Mouse (Mus musculus) forebrain, postnatal 0 days (tissue): Measurements from ENCODE around the gene A630089N07Rik. TPM values are rescaled to one million over a fixed set of nuclear protein-coding genes. Genes with fewer than 3 reads are reported as not detected.
"Not testable (repeated sequence)": the region's sequence is repeated elsewhere in the genome, so short reads cannot be mapped to it uniquely, and the experiment has no call there.

Source experiments
- ATAC-seq: fragments of 200-750 bp; cut with Nextera tagmentation; 2 replicates; pipeline ENCODE4 v1.8.0; 2017; ENCODE audit warnings: mild to moderate bottlenecking, moderate library complexity
- DNase-seq: peaks from one replicate; pipeline ENCODE4 v3.0.0-alpha.2; 2015
- H3K27ac ChIP-seq: fragments of 300-500 bp; sonication (generic); 2 replicates; pipeline ENCODE4 v1.5.1; 2014; ENCODE audit warnings: low read depth, mild to moderate bottlenecking, antibody characterized with exemption, low read length, moderate library complexity, mixed read lengths
- H3K27me3 ChIP-seq: fragments of 300-500 bp; sonication (generic); 2 replicates; pipeline ENCODE4 v1.6.1; 2014; ENCODE audit warnings: mild to moderate bottlenecking, low read length, mixed read lengths; ENCODE audit not compliant: insufficient read depth
- H3K36me3 ChIP-seq: fragments of 300-500 bp; sonication (generic); 2 replicates; pipeline ENCODE4 v1.6.1; 2014; ENCODE audit warnings: mild to moderate bottlenecking, moderate library complexity; ENCODE audit not compliant: insufficient read depth
- H3K4me1 ChIP-seq: fragments of 300-500 bp; sonication (generic); 2 replicates; pipeline ENCODE4 v1.6.1; 2014; ENCODE audit warnings: antibody characterized with exemption; ENCODE audit not compliant: insufficient read depth
- H3K4me2 ChIP-seq: fragments of 300-500 bp; sonication (generic); 2 replicates; pipeline ENCODE4 v1.6.1; 2014; ENCODE audit warnings: low read depth, mild to moderate bottlenecking, moderate library complexity
- H3K4me3 ChIP-seq: fragments of 300-500 bp; sonication (generic); 2 replicates; pipeline ENCODE4 v1.5.1; 2014; ENCODE audit warnings: low read depth, low read length, mixed read lengths
- H3K9ac ChIP-seq: fragments of 300-500 bp; sonication (generic); 2 replicates; pipeline ENCODE4 v1.6.1; 2014; ENCODE audit warnings: mild to moderate bottlenecking
- H3K9me3 ChIP-seq: fragments of 300-500 bp; sonication (generic); 2 replicates; pipeline ENCODE4 v1.6.1; 2016; ENCODE audit warnings: low read length
- CTCF ChIP-seq: sonication (generic); IDR thresholded peaks from 2 replicates; pipeline ENCODE4 v1.5.1; 2016; ENCODE audit warnings: antibody characterized with exemption, control low read depth, low read depth
- WGBS: fragments of 180-500 bp; shearing (Covaris S2); extraction: QIAGEN DNeasy Blood & Tissue Kit; methylation state at CpG from one replicate; pipeline ENCODE4 v1.1.7; 2014; 5-methylcytosine and 5-hydroxymethylcytosine counted together
- polyA plus RNA-seq: library from polyadenylated mRNA; unstranded; fragments of >200 nt; fragmentation: Nextera tagmentation; extraction: Ambion mirVana; gene quantifications from 2 replicates; pipeline ENCODE4 v1.2.1, GENCODE M21; 2015
- total RNA-seq: library from RNA; depleted of rRNA; stranded (reverse); fragments of >200 nt; gene quantifications from 2 replicates; pipeline ENCODE4 v1.2.3, GENCODE M21; 2014

The A630089N07Rik gene
- total and polyA plus RNA-seq, 2 experiments from 2014 or later: 8.0 to 10.2 TPM

DNA sequence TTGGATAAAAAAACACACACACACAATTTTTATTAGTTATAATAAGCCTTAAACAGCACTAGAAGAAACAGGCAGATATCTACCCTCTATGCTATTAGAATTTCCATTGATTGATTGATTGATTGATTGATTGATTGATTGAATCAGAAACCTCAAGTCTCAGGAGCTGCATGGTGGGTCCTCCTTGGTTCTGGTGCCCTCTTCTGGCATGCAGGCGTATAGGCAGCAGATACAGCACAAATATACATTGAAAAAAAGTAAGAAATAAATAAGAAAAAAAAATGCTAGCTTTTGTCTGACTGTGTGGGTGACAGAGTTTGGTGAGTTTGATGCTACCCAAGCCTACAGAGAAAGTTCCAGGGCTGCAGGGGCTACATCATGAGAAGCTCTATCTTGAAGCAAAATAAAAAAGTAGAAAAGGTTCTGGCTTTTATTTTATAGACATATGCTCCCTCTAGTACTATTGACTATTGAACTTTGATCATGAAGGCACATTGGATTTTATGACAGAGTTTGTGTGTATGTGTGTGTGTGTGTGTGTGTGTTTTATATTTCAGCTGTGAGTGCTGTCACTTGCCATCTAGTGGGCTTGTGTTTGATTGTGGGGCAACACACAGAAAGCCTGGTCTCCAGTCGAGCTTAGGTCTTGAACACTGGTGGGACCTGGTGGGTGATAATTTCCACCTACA is 59.4 kb downstream of the A630089N07Rik start:
- no peak overlapping the region for H3K4me3 ChIP-seq
- DNase-seq: no peak
- WGBS: 86% methylated on average over 2 of the region's 2 CpGs
- TF ChIP-seq CTCF: peak; percentile 34
- 0 out of 2 replicates have a peak, but pooled peaks cover 7% of the 10 kb centered on the region for H3K9me3 ChIP-seq
- no peaks in the 10 kb centered on the region for H3K4me1 ChIP-seq
- H3K27me3 ChIP-seq: no peaks in the 10 kb centered on the region
- no peak overlapping the region for H3K4me2 ChIP-seq
- H3K9ac ChIP-seq: no peak overlapping the region
- no peak overlapping the region for H3K27ac ChIP-seq
- ATAC-seq: no peak
- H3K36me3 ChIP-seq: peaks cover 4% of the 10 kb centered on the region; the same call in 1 of the 2 replicates

DNA sequence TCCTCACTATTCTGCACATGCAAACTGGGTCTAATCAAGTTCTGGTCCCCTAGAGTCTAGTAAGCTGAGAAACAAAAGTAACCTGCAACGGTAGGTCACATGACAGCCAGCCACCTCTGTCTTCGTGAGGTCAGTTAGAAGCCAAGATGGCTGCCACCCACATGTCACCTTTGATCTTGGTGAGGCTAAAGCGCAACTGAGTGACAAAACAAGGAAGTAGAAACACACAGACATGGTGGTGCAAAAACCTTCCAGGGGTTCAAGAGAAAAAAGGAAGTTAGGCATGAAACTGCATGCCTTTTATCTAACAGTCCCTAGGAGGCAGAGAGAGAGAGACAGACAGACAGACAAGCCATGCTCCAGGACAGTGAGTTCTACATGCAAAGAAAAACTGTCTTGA is 60.2 kb downstream of the A630089N07Rik start:
- H3K9ac ChIP-seq: no peak overlapping the region
- H3K4me1 ChIP-seq: no peaks in the 10 kb centered on the region
- DNase-seq (no peak), ATAC-seq (no peak)
- H3K9me3 ChIP-seq: 0 out of 2 replicates have a peak, but pooled peaks cover 7% of the 10 kb centered on the region
- no peak for TF ChIP-seq CTCF
- WGBS: 95% methylated on average over 3 of the region's 3 CpGs
- no peaks in the 10 kb centered on the region for H3K27me3 ChIP-seq
- peaks cover 4% of the 10 kb centered on the region; the same call in 1 of the 2 replicates for H3K36me3 ChIP-seq
- no peak overlapping the region for H3K4me3 ChIP-seq
- no peak overlapping the region for H3K4me2 ChIP-seq
- no peak overlapping the region for H3K27ac ChIP-seq

DNA sequence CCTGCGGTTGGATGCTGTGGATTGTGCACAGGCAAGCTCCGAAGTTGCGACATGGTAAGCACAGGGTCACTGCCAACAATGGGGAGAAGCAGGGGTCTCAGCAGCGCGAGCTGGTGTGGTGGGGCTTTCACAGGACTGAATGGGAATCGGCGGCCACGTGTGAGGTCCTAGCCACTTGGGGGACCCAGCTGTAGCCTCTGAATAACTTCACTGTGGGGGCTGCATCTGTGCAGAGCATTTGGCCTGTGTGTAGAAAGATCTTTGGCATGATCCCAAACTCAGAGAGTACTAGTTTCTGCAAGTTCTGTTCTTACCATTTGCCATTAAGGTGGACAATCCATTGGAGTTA is 84.9 kb downstream of the A630089N07Rik start:
- H3K36me3 ChIP-seq, DNase-seq, H3K27me3 ChIP-seq, H3K9me3 ChIP-seq, H3K27ac ChIP-seq: not testable (repeated sequence)
- peak; percentile 78 for ATAC-seq
- Histone ChIP-seq H3K4me1 (peaks cover 11% of the 10 kb centered on the region), H3K9ac (peak overlapping the region; percentile 54), H3K4me3 (peak overlapping the region; percentile 51), H3K4me2 (peak overlapping the region; percentile 86)
- WGBS: 1% methylated on average over 8 of the region's 8 CpGs

DNA sequence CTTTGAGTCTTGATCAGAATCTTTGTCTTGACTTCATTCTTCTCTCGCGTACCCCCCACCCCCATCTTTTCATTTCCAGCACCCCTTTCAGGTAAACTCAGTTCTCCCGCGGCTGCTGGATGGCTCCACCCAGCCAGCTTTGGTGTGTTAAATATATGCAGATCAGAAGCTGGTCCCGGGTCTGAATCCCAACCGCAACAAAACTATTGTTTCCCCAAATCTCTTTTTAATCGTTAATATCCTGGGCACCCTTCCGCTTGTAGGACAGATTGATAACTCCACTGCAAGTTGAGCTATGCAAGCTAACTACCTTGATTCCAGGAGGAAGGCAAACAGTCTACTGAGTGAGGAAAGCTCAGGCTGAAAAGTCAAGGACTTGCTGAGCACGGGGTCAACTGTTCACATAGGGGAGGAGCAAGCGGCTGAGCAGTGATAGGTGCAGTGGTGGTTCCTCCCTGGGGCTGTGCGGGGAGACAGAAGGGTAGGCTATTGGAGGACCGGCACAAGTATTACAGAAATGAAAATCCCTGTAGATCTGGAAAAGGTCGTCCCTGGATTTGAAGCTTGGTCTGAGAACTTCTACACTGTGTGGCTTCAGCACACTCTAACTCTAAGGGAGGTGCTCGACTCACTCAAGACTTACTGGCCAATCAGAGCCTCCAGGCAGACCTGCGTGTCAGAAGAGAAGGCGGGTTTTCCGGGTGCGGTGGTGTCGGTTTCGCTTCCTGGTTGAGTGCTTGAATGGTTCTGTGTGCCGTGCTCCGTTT is 85.5 kb downstream of the A630089N07Rik start, which contains the start of gene B230307C23Rik:
Gene B230307C23Rik, plus strand, starts transcription at position 700 of the 767 bp plus-strand sequence.
- ATAC-seq: peak; percentile 99
- H3K27ac ChIP-seq: no peak within 1 kb of the TSS
- 2% methylated on average over 22 of the region's 22 CpGs for WGBS

DNA sequence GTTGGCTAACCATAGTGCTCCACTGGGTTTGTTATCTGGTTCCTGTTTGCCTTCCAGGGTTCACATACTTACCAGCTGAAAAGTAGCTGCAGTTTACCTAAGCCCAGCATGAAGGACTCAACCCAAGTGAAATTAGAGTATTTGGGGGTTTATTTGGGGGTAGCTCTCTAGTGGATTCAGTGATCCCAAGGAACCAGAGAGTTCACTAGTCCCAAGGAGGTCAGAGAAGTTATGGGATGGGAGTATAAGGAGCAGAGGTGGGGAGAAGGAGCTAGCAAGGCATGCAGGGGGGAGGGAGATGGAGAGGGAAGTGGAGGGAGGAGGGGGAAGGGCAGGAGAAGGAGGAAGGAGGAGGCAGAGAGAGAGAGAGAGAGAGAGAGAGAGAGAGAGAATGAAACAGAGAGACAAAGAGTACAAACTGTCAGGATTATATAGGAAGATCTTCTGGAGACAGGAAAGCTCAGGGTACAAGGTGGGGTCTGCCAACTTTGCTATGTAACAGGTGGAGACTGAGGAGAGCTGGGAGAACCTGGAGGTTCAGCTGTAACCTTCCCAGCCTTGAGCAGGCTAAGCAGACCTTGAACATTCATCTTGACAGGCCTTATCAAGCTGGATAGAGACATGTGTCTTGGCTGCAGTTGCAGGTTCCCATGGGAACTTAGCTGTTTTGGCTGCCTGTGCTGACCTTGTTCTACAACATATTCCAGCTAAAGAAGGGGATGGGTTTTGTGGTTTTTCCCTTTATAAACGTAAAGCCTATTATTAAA is 86.2 kb downstream of the A630089N07Rik start:
- H3K27me3 ChIP-seq: no peaks in the 10 kb centered on the region
- peak overlapping the region; percentile 86 for H3K4me2 ChIP-seq
- peak; percentile 10 for DNase-seq
- no peaks in the 10 kb centered on the region for H3K36me3 ChIP-seq
- peak overlapping the region; percentile 51 for H3K4me3 ChIP-seq
- H3K27ac ChIP-seq: no peak overlapping the region
- no peak overlapping the region for H3K9ac ChIP-seq
- TF ChIP-seq CTCF: no peak
- 7% methylated on average over 1 of the region's 1 CpGs for WGBS
- H3K4me1 ChIP-seq: peaks cover 11% of the 10 kb centered on the region
- H3K9me3 ChIP-seq: no peaks in the 10 kb centered on the region
- no peak for ATAC-seq

More for the DNA sequence above, 85.5 kb downstream of the A630089N07Rik start, which contains the start of gene B230307C23Rik:
- peaks cover 11% of the 10 kb centered on the region for H3K4me1 ChIP-seq
- H3K4me3 ChIP-seq: peak within 1 kb of the TSS; percentile 51
- no peaks in the 10 kb centered on the region for H3K27me3 ChIP-seq
- H3K36me3 ChIP-seq: no peaks in the 10 kb centered on the region
- peak within 1 kb of the TSS; percentile 54 for H3K9ac ChIP-seq
- peak within 1 kb of the TSS; percentile 86 for H3K4me2 ChIP-seq
- no peaks in the 10 kb centered on the region for H3K9me3 ChIP-seq
- TF ChIP-seq CTCF: no peak
- DNase-seq: peak; percentile 89

DNA sequence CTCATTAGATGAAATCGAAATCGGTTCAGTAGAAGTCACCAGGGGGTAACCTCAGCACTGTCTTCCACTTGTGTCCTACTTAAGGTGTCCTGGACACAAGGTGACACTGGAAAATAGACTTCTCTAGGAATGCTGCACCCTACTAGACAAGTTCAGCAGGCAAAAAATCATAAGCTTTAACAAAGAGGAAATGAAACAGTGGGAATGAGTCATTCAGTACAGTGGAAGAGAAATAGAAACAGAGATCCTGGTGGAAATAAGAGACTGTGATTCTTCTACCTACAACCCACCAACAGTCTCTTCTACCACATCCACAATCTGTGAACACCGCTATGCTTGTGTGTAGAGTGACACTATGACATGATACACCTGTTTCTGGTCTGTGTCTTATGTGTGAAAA is 89.8 kb downstream of the A630089N07Rik start:
- DNase-seq, H3K27ac ChIP-seq, H3K4me1 ChIP-seq, H3K36me3 ChIP-seq, H3K4me2 ChIP-seq, H3K9me3 ChIP-seq, H3K27me3 ChIP-seq, H3K9ac ChIP-seq, ATAC-seq, H3K4me3 ChIP-seq: not testable (repeated sequence)
- WGBS: 76% methylated on average over 3 of the region's 3 CpGs

DNA sequence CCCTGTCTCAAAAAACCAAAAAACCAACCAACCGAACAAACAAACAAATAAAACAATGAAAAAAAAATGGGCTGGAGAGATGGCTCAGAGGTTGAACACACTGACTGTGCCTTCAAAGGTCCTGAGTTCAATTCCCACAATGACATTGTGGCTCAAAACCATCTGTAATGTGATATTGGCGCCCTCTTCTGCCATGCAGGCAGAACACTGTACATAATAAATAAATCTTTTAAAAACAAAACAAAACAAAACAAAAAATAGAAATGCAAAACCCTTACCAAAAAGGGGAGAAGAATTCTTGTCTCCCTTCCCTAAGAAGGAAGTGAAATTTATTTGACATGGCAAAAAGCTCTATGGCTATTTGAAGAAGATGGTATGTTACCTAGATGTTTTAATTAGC is 90.7 kb downstream of the A630089N07Rik start:
- WGBS: 75% methylated on average over 2 of the region's 2 CpGs
- Histone ChIP-seq H3K4me1 (peaks cover 5% of the 10 kb centered on the region), H3K36me3 (no peaks in the 10 kb centered on the region), H3K4me3 (no peak overlapping the region), H3K4me2 (no peak overlapping the region), H3K9me3 (no peaks in the 10 kb centered on the region), H3K9ac (no peak overlapping the region), H3K27ac (no peak overlapping the region), H3K27me3 (no peaks in the 10 kb centered on the region)
- ATAC-seq: no peak
- DNase-seq: no peak
- TF ChIP-seq CTCF: no peak
